Mouse (Mus musculus) stomach, postnatal 0 days (tissue): ENCODE measurements around the gene Immp2l.

ENCODE experiments used
- CTCF ChIP-seq: IDR thresholded peaks from 2 replicates; pipeline ENCODE4 v1.5.1; 2016; ENCODE audit warnings: antibody characterized with exemption, low read depth, mild to moderate bottlenecking, moderate library complexity
- EP300 ChIP-seq: optimal IDR thresholded peaks from 2 replicates; pipeline ENCODE3; 2016; ENCODE audit warnings: antibody characterized with exemption

DNA sequence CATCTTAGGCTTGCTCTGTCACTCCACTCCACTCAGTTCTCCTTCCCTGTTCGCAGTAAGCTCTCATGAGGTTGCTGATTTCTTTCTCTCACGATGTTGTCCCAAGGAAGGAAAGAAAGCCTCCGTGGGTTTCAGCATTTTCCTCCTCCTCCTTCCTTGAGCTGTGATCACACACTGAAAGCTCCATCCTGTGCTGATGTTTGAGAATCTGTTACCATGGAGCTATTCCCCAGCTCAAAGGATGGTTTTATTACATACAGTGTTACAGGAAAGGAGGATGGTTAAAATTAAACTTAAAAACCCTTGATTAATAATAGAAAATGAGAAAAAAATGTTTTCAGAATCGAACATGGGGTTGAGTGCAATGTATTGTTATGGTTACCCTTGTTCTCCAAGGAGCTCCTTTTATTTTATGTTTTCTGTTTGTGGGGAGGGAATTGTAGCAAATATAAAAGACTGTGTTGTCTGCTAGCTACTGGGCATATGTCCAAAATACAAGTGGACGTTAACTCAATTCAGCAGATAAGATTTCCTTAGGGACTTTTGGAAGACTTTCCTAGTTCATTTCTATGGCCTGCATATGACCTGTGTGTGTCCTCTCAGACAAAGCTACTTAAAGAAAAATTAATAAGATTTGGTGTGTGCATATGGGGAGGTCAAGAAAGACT lies 853.5 kb downstream of the Immp2l start:
- TF ChIP-seq CTCF (no peak), EP300 (no peak)
